Mouse (Mus musculus) G1E (cell line): Measurements from ENCODE around the gene Sipa1l3.

Experiments
- CTCF ChIP-seq: IDR thresholded peaks from 2 replicates; pipeline ENCODE4 v1.5.1; 2012; ENCODE audit warnings: low read depth, low read length, inconsistent platforms, mixed read lengths
- GATA1 ChIP-seq: IDR thresholded peaks from 2 replicates; pipeline ENCODE4 v1.6.1; 2012; ENCODE audit warnings: borderline replicate concordance, low read length, inconsistent platforms, mixed read lengths

GRCm38 (mm10) chr7:29521365-29521764, 2.9 kb upstream of the Sipa1l3 start:
- no peak for TF ChIP-seq CTCF
- TF ChIP-seq GATA1: no peak
